Mouse (Mus musculus) hindbrain, embryonic 16.5 days (tissue): ENCODE measurements at regions not wholly inside any gene's neighbourhood (a gene's known extent, or its start where the extent isn't known, plus 50 kb on each side); places are given as distances from the start of the nearest gene placed in this dataset.

ENCODE experiments used
- ATAC-seq: fragments of 200-750 bp; cut with Nextera tagmentation; 2 replicates; pipeline ENCODE4 v1.8.0; 2017; ENCODE audit warnings: moderate TSS enrichment, moderate library complexity
- H3K27ac ChIP-seq: fragments of 300-500 bp; sonication (generic); 2 replicates; pipeline ENCODE4 v1.5.1; 2014; ENCODE audit warnings: low read depth, mild to moderate bottlenecking, control low read depth, low read length, moderate library complexity
- H3K27me3 ChIP-seq: fragments of 300-500 bp; sonication (generic); replicated peaks from 2 replicates; pipeline ENCODE4 v1.6.1; 2014; ENCODE audit warnings: low read length; ENCODE audit not compliant: control insufficient read depth, insufficient read depth
- H3K36me3 ChIP-seq: fragments of 300-500 bp; sonication (generic); 2 replicates; pipeline ENCODE4 v1.6.1; 2014; ENCODE audit warnings: mild to moderate bottlenecking, low read length, moderate library complexity, mixed read lengths; ENCODE audit not compliant: control insufficient read depth, insufficient read depth
- H3K4me1 ChIP-seq: fragments of 300-500 bp; sonication (generic); 2 replicates; pipeline ENCODE4 v1.6.1; 2014; ENCODE audit warnings: low read depth, low read length; ENCODE audit not compliant: control insufficient read depth, insufficient read depth
- H3K4me2 ChIP-seq: fragments of 300-500 bp; sonication (generic); 2 replicates; pipeline ENCODE4 v1.6.1; 2014; ENCODE audit warnings: mild to moderate bottlenecking, low read length, control low read depth, moderate library complexity
- H3K4me3 ChIP-seq: fragments of 300-500 bp; sonication (generic); 2 replicates; pipeline ENCODE4 v1.5.1; 2014; ENCODE audit warnings: mild to moderate bottlenecking, low read length, control low read depth, moderate library complexity
- H3K9ac ChIP-seq: fragments of 300-500 bp; sonication (generic); 2 replicates; pipeline ENCODE4 v1.6.1; 2014; ENCODE audit warnings: low read depth, mild to moderate bottlenecking, control low read depth, low read length, moderate library complexity
- H3K9me3 ChIP-seq: fragments of 300-500 bp; sonication (generic); 2 replicates; pipeline ENCODE4 v1.6.1; 2014; ENCODE audit warnings: mild to moderate bottlenecking, low read length, moderate library complexity; ENCODE audit not compliant: control insufficient read depth
- WGBS: fragments of 180-500 bp; shearing (Covaris S2); extraction: QIAGEN DNeasy Blood & Tissue Kit; methylation state at CpG from one replicate; pipeline ENCODE4 v1.1.7; 2014; 5-methylcytosine and 5-hydroxymethylcytosine counted together

GRCm38 (mm10) chr2:146612522-146613288, 100.6 kb upstream of the Ralgapa2 start:
- H3K27me3 ChIP-seq, result no peaks in the 10 kb centered on the region
- WGBS, result 8% methylated on average over 20 of the region's 20 CpGs
- ATAC-seq, result peak; percentile 65

GRCm38 (mm10) chr2:146621167-146621566, 109.0 kb upstream of the Ralgapa2 start:
- no peaks in the 10 kb centered on the region; the same call in 1 of the 2 replicates for H3K4me1 ChIP-seq
- no peaks in the 10 kb centered on the region for H3K36me3 ChIP-seq
- WGBS, result 17% methylated on average over 5 of the region's 5 CpGs
- 0 out of 2 replicates have a peak, but pooled peaks cover 7% of the 10 kb centered on the region for H3K27me3 ChIP-seq
- no peaks in the 10 kb centered on the region for H3K9me3 ChIP-seq
- peak; percentile 70 for ATAC-seq
- H3K9ac ChIP-seq, result no peak overlapping the region; the same call in 1 of the 2 replicates
- no peak overlapping the region for H3K27ac ChIP-seq
- H3K4me3 ChIP-seq, result no peak overlapping the region
- H3K4me2 ChIP-seq, result no peak overlapping the region

More at GRCm38 (mm10) chr2:146612522-146613288, 100.6 kb upstream of the Ralgapa2 start:
- Histone ChIP-seq H3K9me3 (no peaks in the 10 kb centered on the region), H3K4me3 (peak overlapping the region; percentile 24; the same call in 1 of the 2 replicates), H3K36me3 (no peaks in the 10 kb centered on the region), H3K27ac (no peak overlapping the region), H3K4me2 (peak overlapping the region; percentile 57), H3K9ac (peak overlapping the region; percentile 30; the same call in 1 of the 2 replicates), H3K4me1 (no peaks in the 10 kb centered on the region; the same call in 1 of the 2 replicates)

DNA sequence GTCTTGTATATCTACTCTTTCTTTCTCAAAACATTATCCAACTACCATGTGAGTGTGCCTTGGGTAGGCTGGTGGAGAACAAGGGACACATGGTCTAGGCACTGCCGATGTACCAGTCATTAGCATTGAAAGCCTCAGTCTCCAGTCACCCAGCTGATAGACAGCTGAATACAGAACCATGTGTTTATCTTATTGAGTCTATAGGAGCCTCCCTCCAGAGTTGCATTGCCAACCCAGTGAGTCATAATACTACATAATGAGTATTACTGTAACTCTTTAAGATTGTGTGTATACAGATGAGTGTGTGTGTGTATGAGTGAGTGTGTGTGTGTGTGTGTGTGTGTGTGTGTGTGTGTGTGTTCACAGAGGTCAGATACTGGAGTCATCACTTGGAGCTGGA, 110.9 kb upstream of the Ralgapa2 start:
- Histone ChIP-seq H3K27me3 (0 out of 2 replicates have a peak, but pooled peaks cover 7% of the 10 kb centered on the region), H3K9me3 (no peaks in the 10 kb centered on the region), H3K27ac (no peak overlapping the region), H3K4me3 (no peak overlapping the region), H3K4me2 (no peak overlapping the region), H3K9ac (no peak overlapping the region), H3K4me1 (no peaks in the 10 kb centered on the region; the same call in 1 of the 2 replicates), H3K36me3 (no peaks in the 10 kb centered on the region)
- ATAC-seq, result no peak
- 79% methylated on average over 1 of the region's 1 CpGs for WGBS

GRCm38 (mm10) chr2:146624207-146624606, 112.1 kb upstream of the Ralgapa2 start:
- WGBS, result 53% methylated on average over 5 of the region's 5 CpGs
- H3K4me1 ChIP-seq, result no peaks in the 10 kb centered on the region; the same call in 1 of the 2 replicates
- H3K9ac ChIP-seq, result no peak overlapping the region
- no peak overlapping the region for H3K4me2 ChIP-seq
- H3K27ac ChIP-seq, result no peak overlapping the region
- H3K27me3 ChIP-seq, result 0 out of 2 replicates have a peak, but pooled peaks cover 7% of the 10 kb centered on the region
- H3K9me3 ChIP-seq, result no peaks in the 10 kb centered on the region
- ATAC-seq, result no peak
- no peak overlapping the region for H3K4me3 ChIP-seq
- no peaks in the 10 kb centered on the region for H3K36me3 ChIP-seq

DNA sequence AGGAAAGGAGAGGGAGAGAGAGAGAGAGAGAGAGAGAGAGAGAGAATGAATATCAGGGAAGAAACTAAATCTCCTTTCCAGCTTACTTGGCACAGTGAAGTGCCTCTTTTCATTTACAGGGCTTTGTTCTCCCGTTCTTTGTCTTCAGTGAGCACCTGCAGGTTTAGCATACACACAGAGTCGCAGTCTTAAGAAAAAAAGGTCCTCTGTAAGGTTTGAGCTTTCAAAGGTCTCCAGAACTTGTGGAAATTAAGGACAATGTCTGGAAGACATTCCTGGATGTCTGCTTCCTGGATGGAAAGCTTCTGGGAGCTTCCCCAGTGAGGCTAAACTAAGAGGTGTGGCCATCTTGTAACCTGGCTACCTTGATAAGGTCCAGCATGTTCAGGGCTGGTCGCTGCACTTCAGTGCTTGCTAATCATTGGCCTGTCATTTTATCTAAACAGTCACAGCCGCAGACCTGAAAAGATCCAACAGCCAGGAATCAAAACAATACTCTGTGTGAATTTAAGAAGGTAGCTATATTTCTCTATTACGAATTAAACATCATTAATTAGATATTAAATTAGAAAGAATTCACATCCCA, 113.1 kb upstream of the Ralgapa2 start:
- no peaks in the 10 kb centered on the region; the same call in 1 of the 2 replicates for H3K4me1 ChIP-seq
- no peak overlapping the region for H3K4me3 ChIP-seq
- no peak overlapping the region for H3K4me2 ChIP-seq
- H3K9me3 ChIP-seq, result no peaks in the 10 kb centered on the region
- no peak overlapping the region for H3K27ac ChIP-seq
- no peak overlapping the region for H3K9ac ChIP-seq
- ATAC-seq, result no peak
- no peaks in the 10 kb centered on the region for H3K36me3 ChIP-seq
- peaks cover 9% of the 10 kb centered on the region; the same call in 1 of the 2 replicates for H3K27me3 ChIP-seq
- WGBS, result 45% methylated on average over 5 of the region's 5 CpGs

GRCm38 (mm10) chr2:146626531-146626930, 114.4 kb upstream of the Ralgapa2 start:
- H3K27me3 ChIP-seq, result peaks cover 7% of the 10 kb centered on the region
- no peaks in the 10 kb centered on the region for H3K9me3 ChIP-seq
- no peak overlapping the region for H3K4me3 ChIP-seq
- no peak overlapping the region for H3K4me2 ChIP-seq
- 55% methylated on average over 1 of the region's 1 CpGs for WGBS
- no peak overlapping the region for H3K27ac ChIP-seq
- no peaks in the 10 kb centered on the region for H3K4me1 ChIP-seq
- ATAC-seq, result no peak
- no peak overlapping the region for H3K9ac ChIP-seq
- no peaks in the 10 kb centered on the region for H3K36me3 ChIP-seq

DNA sequence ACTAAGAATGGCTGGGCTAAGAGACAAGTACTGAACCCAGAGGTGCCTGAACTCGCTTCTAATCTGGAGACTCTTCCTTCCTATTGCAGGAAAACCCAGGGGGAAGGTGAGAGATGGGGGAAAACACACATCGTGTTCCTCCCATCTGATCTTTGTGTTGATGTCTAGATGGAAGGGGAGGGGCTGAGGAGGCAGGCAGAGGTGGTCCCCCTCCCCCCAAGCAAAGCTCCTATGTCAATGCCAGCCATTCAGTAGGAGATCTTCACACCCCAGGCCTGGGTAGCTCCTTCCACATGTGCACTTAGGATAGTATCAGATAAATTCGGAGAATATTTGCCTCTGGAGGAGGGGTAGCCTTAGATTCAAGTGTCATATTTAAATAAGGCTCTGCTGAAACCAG, 118.0 kb upstream of the Ralgapa2 start:
- H3K9me3 ChIP-seq, result no peaks in the 10 kb centered on the region
- WGBS, result 84% methylated on average over 3 of the region's 3 CpGs
- no peak overlapping the region for H3K27ac ChIP-seq
- no peak overlapping the region for H3K4me2 ChIP-seq
- no peak for ATAC-seq
- H3K9ac ChIP-seq, result no peak overlapping the region
- no peaks in the 10 kb centered on the region for H3K4me1 ChIP-seq
- H3K36me3 ChIP-seq, result no peaks in the 10 kb centered on the region
- H3K4me3 ChIP-seq, result no peak overlapping the region
- H3K27me3 ChIP-seq, result peaks cover 18% of the 10 kb centered on the region

DNA sequence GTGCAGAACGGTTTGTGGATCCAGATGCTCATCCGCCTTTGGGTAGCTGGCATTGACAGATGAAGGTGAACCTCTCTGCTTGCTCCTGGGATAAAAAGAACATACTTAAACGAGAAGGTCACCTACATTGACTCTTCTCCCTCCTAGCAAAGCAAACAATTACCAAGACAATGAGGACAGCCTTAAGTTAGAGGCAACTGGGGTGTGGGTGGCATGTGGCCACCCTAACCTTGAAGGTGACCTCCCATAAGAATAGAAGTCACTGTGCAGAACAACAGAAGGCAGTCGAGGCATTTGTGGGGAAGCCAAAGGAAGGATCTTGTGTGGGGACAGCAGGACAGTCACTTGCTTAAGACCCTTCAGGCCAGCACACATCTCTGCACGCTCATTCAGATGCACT, 119.0 kb upstream of the Ralgapa2 start:
- no peak overlapping the region for H3K9ac ChIP-seq
- WGBS, result 70% methylated on average over 5 of the region's 5 CpGs
- no peaks in the 10 kb centered on the region for H3K9me3 ChIP-seq
- H3K4me1 ChIP-seq, result no peaks in the 10 kb centered on the region
- H3K27ac ChIP-seq, result no peak overlapping the region
- H3K4me3 ChIP-seq, result no peak overlapping the region
- H3K4me2 ChIP-seq, result no peak overlapping the region
- no peaks in the 10 kb centered on the region for H3K36me3 ChIP-seq
- peaks cover 14% of the 10 kb centered on the region for H3K27me3 ChIP-seq
- ATAC-seq, result no peak

- Histone ChIP-seq H3K4me2 (no peak overlapping the region), H3K4me3 (no peak overlapping the region), H3K9ac (no peak overlapping the region), H3K36me3 (no peaks in the 10 kb centered on the region), H3K27me3 (peaks cover 14% of the 10 kb centered on the region), H3K27ac (no peak overlapping the region), H3K9me3 (no peaks in the 10 kb centered on the region), H3K4me1 (no peaks in the 10 kb centered on the region)
- 48% methylated on average over 16 of the region's 16 CpGs for WGBS
- peak; percentile 89 for ATAC-seq
Measured at GRCm38 (mm10) chr2:146633329-146634070, 121.4 kb upstream of the Ralgapa2 start.
